Mouse (Mus musculus): ENCODE data around the gene Hils1. TPM values are rescaled to one million over a fixed set of nuclear protein-coding genes. Genes with fewer than 3 reads are reported as not detected.
"Not testable (repeated sequence)": the region's sequence is repeated elsewhere in the genome, so short reads cannot be mapped to it uniquely, and the experiment has no call there.

Gene Hils1
- polyA plus RNA-seq, 1 experiment from 2014 or later, result not detected

- no peak overlapping the region for H3K9ac ChIP-seq (ENCODE audit: low read length)
- 78% methylated on average over 5 of the region's 5 CpGs for WGBS
- H3K27me3 ChIP-seq (ENCODE audit: control insufficient read depth, insufficient read depth, low read length), result no peaks in the 10 kb centered on the region
- no peaks in the 10 kb centered on the region for H3K4me1 ChIP-seq (ENCODE audit: control insufficient read depth, insufficient read depth, low read length)
- no peak overlapping the region for H3K4me3 ChIP-seq (ENCODE audit: low read depth, low read length)
- no peak overlapping the region for H3K4me2 ChIP-seq
- H3K9me3 ChIP-seq (ENCODE audit: control insufficient read depth, low read length), result no peaks in the 10 kb centered on the region
- no peaks in the 10 kb centered on the region for H3K36me3 ChIP-seq (ENCODE audit: control insufficient read depth, insufficient read depth, low read length)
- no peak for DNase-seq (ENCODE audit: low spot score, missing footprints)
- no peak overlapping the region for H3K27ac ChIP-seq (ENCODE audit: low read depth, low read length)
- ATAC-seq (ENCODE audit: low FRiP score), result no peak
These were observed 4.8 kb upstream of the Hils1 start for GRCm38 (mm10) chr11:94962534-94963101.

- no peak overlapping the region for H3K4me2 ChIP-seq
These were observed 794 bp downstream of the Hils1 start for GRCm38 (mm10) chr11:94968187-94968586.

DNA sequence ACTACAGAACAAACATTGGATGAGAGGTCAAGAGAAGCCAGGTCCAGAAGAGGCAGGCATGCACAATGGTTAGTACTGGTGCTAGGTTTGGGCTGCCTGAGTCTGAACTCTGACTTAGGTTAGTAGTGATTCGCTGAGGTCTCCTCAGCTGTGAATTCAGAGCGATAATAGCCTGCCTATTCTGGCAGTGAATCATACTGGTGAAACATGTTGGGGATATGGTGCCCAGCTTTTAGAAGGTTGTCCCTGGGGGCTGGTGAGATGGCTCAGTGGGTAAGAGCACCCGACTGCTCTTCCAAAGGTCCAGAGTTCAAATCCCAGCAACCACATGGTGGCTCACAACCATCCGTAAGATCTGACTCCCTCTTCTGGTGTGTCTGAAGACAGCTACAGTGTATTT is 2.3 kb downstream of the Hils1 start:
- H3K9me3 ChIP-seq (ENCODE audit: control insufficient read depth, low read length); H3K4me3 ChIP-seq (ENCODE audit: low read depth, low read length); DNase-seq (ENCODE audit: low spot score, missing footprints); H3K27ac ChIP-seq (ENCODE audit: low read depth, low read length); ATAC-seq (ENCODE audit: low FRiP score); H3K27me3 ChIP-seq (ENCODE audit: control insufficient read depth, insufficient read depth, low read length); H3K36me3 ChIP-seq (ENCODE audit: control insufficient read depth, insufficient read depth, low read length); H3K4me2 ChIP-seq; H3K9ac ChIP-seq (ENCODE audit: low read length); H3K4me1 ChIP-seq (ENCODE audit: control insufficient read depth, insufficient read depth, low read length): not testable (repeated sequence)
- WGBS, result 93% methylated on average over 4 of the region's 4 CpGs

More at GRCm38 (mm10) chr11:94968187-94968586, 794 bp downstream of the Hils1 start:
- ATAC-seq (ENCODE audit: low FRiP score), result no peak
- 81% methylated on average over 7 of the region's 7 CpGs for WGBS
- Histone ChIP-seq H3K4me1 (ENCODE audit: control insufficient read depth, insufficient read depth, low read length) (no peaks in the 10 kb centered on the region), H3K36me3 (ENCODE audit: control insufficient read depth, insufficient read depth, low read length) (no peaks in the 10 kb centered on the region), H3K9me3 (ENCODE audit: control insufficient read depth, low read length) (no peaks in the 10 kb centered on the region), H3K4me3 (ENCODE audit: low read depth, low read length) (no peak overlapping the region), H3K9ac (ENCODE audit: low read length) (no peak overlapping the region), H3K27ac (ENCODE audit: low read depth, low read length) (no peak overlapping the region), H3K27me3 (ENCODE audit: control insufficient read depth, insufficient read depth, low read length) (no peaks in the 10 kb centered on the region)
- no peak for DNase-seq (ENCODE audit: low spot score, missing footprints)

GRCm38 (mm10) chr11:94970210-94970943 is 3.0 kb downstream of the Hils1 start:
- WGBS, result 61% methylated on average over 15 of the region's 15 CpGs

GRCm38 (mm10) chr11:94971895-94972615 is 4.7 kb downstream of the Hils1 start:
- Histone ChIP-seq H3K4me2 (no peak overlapping the region), H3K36me3 (ENCODE audit: control insufficient read depth, insufficient read depth, low read length) (no peaks in the 10 kb centered on the region), H3K4me3 (ENCODE audit: low read depth, low read length) (no peak overlapping the region), H3K27ac (ENCODE audit: low read depth, low read length) (no peak overlapping the region), H3K9me3 (ENCODE audit: control insufficient read depth, low read length) (no peaks in the 10 kb centered on the region), H3K27me3 (ENCODE audit: control insufficient read depth, insufficient read depth, low read length) (no peaks in the 10 kb centered on the region), H3K4me1 (ENCODE audit: control insufficient read depth, insufficient read depth, low read length) (no peaks in the 10 kb centered on the region), H3K9ac (ENCODE audit: low read length) (no peak overlapping the region)
- ATAC-seq (ENCODE audit: low FRiP score) (no peak), DNase-seq (ENCODE audit: low spot score, missing footprints) (no peak)
- 63% methylated on average over 16 of the region's 16 CpGs for WGBS

More at GRCm38 (mm10) chr11:94970210-94970943, 3.0 kb downstream of the Hils1 start:
- Histone ChIP-seq H3K27me3 (ENCODE audit: control insufficient read depth, insufficient read depth, low read length) (no peaks in the 10 kb centered on the region), H3K4me3 (ENCODE audit: low read depth, low read length) (no peak overlapping the region), H3K9ac (ENCODE audit: low read length) (no peak overlapping the region), H3K36me3 (ENCODE audit: control insufficient read depth, insufficient read depth, low read length) (no peaks in the 10 kb centered on the region), H3K4me1 (ENCODE audit: control insufficient read depth, insufficient read depth, low read length) (no peaks in the 10 kb centered on the region), H3K4me2 (no peak overlapping the region), H3K27ac (ENCODE audit: low read depth, low read length) (no peak overlapping the region), H3K9me3 (ENCODE audit: control insufficient read depth, low read length) (no peaks in the 10 kb centered on the region)
- DNase-seq (ENCODE audit: low spot score, missing footprints) (peak; percentile 95), ATAC-seq (ENCODE audit: low FRiP score) (no peak)

- DNase-seq (ENCODE audit: low spot score, missing footprints) (no peak), ATAC-seq (ENCODE audit: low FRiP score) (no peak)
- Histone ChIP-seq H3K27ac (ENCODE audit: low read depth, low read length) (no peak overlapping the region), H3K27me3 (ENCODE audit: control insufficient read depth, insufficient read depth, low read length) (no peaks in the 10 kb centered on the region), H3K4me2 (no peak overlapping the region), H3K4me3 (ENCODE audit: low read depth, low read length) (no peak overlapping the region), H3K4me1 (ENCODE audit: control insufficient read depth, insufficient read depth, low read length) (no peaks in the 10 kb centered on the region), H3K36me3 (ENCODE audit: control insufficient read depth, insufficient read depth, low read length) (no peaks in the 10 kb centered on the region), H3K9me3 (ENCODE audit: control insufficient read depth, low read length) (no peaks in the 10 kb centered on the region), H3K9ac (ENCODE audit: low read length) (no peak overlapping the region)
- WGBS, result 78% methylated on average over 5 of the region's 5 CpGs
These were observed 5.5 kb downstream of the Hils1 start for GRCm38 (mm10) chr11:94972887-94973286.

DNA sequence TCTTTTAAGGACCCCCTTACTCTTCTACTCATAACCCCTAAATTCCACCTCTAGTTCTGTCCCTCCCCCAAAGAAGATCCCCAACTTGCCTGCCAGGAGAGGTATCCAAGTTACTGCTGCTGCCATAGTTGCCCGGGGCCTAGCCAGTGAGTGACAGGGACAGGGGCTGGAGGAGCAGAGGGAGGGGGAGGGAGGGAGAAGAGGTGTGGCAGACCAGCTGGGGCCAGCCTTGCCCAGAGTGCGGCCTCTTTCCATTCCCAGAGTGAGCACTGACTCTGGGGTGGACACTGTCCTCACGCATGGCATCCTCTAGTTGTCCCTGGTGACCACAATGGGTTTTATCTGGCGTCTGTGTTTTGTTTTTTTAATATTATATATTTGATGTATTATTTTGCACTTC is 5.9 kb downstream of the Hils1 start:
- ATAC-seq (ENCODE audit: low FRiP score) (no peak), DNase-seq (ENCODE audit: low spot score, missing footprints) (no peak)
- Histone ChIP-seq H3K27ac (ENCODE audit: low read depth, low read length) (no peak overlapping the region), H3K9ac (ENCODE audit: low read length) (no peak overlapping the region), H3K9me3 (ENCODE audit: control insufficient read depth, low read length) (no peaks in the 10 kb centered on the region), H3K36me3 (ENCODE audit: control insufficient read depth, insufficient read depth, low read length) (no peaks in the 10 kb centered on the region), H3K4me1 (ENCODE audit: control insufficient read depth, insufficient read depth, low read length) (no peaks in the 10 kb centered on the region; the same call in 1 of the 2 replicates), H3K27me3 (ENCODE audit: control insufficient read depth, insufficient read depth, low read length) (no peaks in the 10 kb centered on the region), H3K4me2 (no peak overlapping the region), H3K4me3 (ENCODE audit: low read depth, low read length) (no peak overlapping the region)
- WGBS, result 45% methylated on average over 4 of the region's 4 CpGs

- 81% methylated on average over 2 of the region's 2 CpGs for WGBS
- ATAC-seq (ENCODE audit: low FRiP score) (no peak), DNase-seq (ENCODE audit: low spot score, missing footprints) (no peak)
- H3K4me3 ChIP-seq (ENCODE audit: low read depth, low read length), result no peak overlapping the region
- no peak overlapping the region for H3K4me2 ChIP-seq
- no peak overlapping the region for H3K27ac ChIP-seq (ENCODE audit: low read depth, low read length)
- H3K27me3 ChIP-seq (ENCODE audit: control insufficient read depth, insufficient read depth, low read length), result no peaks in the 10 kb centered on the region
- no peaks in the 10 kb centered on the region for H3K9me3 ChIP-seq (ENCODE audit: control insufficient read depth, low read length)
- H3K36me3 ChIP-seq (ENCODE audit: control insufficient read depth, insufficient read depth, low read length), result no peaks in the 10 kb centered on the region
- no peaks in the 10 kb centered on the region; the same call in 1 of the 2 replicates for H3K4me1 ChIP-seq (ENCODE audit: control insufficient read depth, insufficient read depth, low read length)
- no peak overlapping the region for H3K9ac ChIP-seq (ENCODE audit: low read length)
These were observed 7.6 kb downstream of the Hils1 start for GRCm38 (mm10) chr11:94974951-94975350.

- no peaks in the 10 kb centered on the region for H3K9me3 ChIP-seq (ENCODE audit: control insufficient read depth, low read length)
- H3K36me3 ChIP-seq (ENCODE audit: control insufficient read depth, insufficient read depth, low read length), result no peaks in the 10 kb centered on the region
- no peak within 1 kb of the TSS for H3K9ac ChIP-seq (ENCODE audit: low read length)
- H3K27me3 ChIP-seq (ENCODE audit: control insufficient read depth, insufficient read depth, low read length), result no peaks in the 10 kb centered on the region
- H3K4me1 ChIP-seq (ENCODE audit: control insufficient read depth, insufficient read depth, low read length), result no peaks in the 10 kb centered on the region; the same call in 1 of the 2 replicates
- no peak within 1 kb of the TSS for H3K4me3 ChIP-seq (ENCODE audit: low read depth, low read length)
- ATAC-seq (ENCODE audit: low FRiP score) (no peak), DNase-seq (ENCODE audit: low spot score, missing footprints) (no peak)
- no peak within 1 kb of the TSS for H3K27ac ChIP-seq (ENCODE audit: low read depth, low read length)
- WGBS, result 80% methylated on average over 5 of the region's 5 CpGs
- H3K4me2 ChIP-seq, result no peak within 1 kb of the TSS
These were observed 8.8 kb downstream of the Hils1 start, which contains the start of gene Sgca for GRCm38 (mm10) chr11:94976199-94976598. Gene Sgca (minus strand): TSS chr11:94976327.
